Mouse (Mus musculus) myocyte (in vitro differentiated cells): ENCODE measurements around the gene Gm826. TPM values are rescaled to one million over a fixed set of nuclear protein-coding genes. Genes with fewer than 3 reads are reported as not detected.

Source experiments
- H3K27me3 ChIP-seq: one replicate; pipeline ENCODE4 v1.6.1; 2011; ENCODE audit not compliant: control insufficient read depth, insufficient read depth, insufficient read length
- H3K36me3 ChIP-seq: one replicate; pipeline ENCODE4 v1.6.1; 2011; ENCODE audit not compliant: control insufficient read depth, insufficient read depth
- H3K4me2 ChIP-seq: one replicate; pipeline ENCODE4 v1.6.1; 2011; ENCODE audit warnings: low read depth, control low read depth
- H3K4me3 ChIP-seq: one replicate; pipeline ENCODE4 v1.5.1; 2011; ENCODE audit warnings: mild to moderate bottlenecking, control low read depth, moderate library complexity
- H3K79me2 ChIP-seq: one replicate; pipeline ENCODE4 v1.6.1; 2011; ENCODE audit not compliant: control insufficient read depth, insufficient read depth
- H3ac ChIP-seq: one replicate; pipeline ENCODE4 v1.6.1; 2011; ENCODE audit not compliant: control insufficient read depth, insufficient read length
- CEBPB ChIP-seq: IDR thresholded peaks from 2 replicates; pipeline ENCODE4 v1.6.1; 2011; ENCODE audit warnings: mild to moderate bottlenecking, moderate library complexity; ENCODE audit not compliant: poor library complexity, insufficient read depth, severe bottlenecking
- E2F4 ChIP-seq: IDR thresholded peaks from one replicate; pipeline ENCODE4 v1.6.1; 2011; ENCODE audit warnings: mild to moderate bottlenecking, control low read depth, moderate library complexity; ENCODE audit not compliant: insufficient read depth
- MAX ChIP-seq: IDR thresholded peaks from one replicate; pipeline ENCODE4 v1.6.1; 2011; ENCODE audit warnings: low read depth, mild to moderate bottlenecking, control low read depth
- MYOD1 ChIP-seq, 3 experiments: IDR thresholded peaks; one replicate each; pipeline ENCODE4 v1.6.1; 2011; ENCODE audit warnings: control low read depth in 2 of 3, low read depth in 2 of 3, mild to moderate bottlenecking in 2 of 3, moderate library complexity in 1 of 3; ENCODE audit not compliant: insufficient read length in 2 of 3, control insufficient read depth in 1 of 3
- MYOG ChIP-seq, 3 experiments: IDR thresholded peaks; one replicate each; pipeline ENCODE4 v1.6.1; 2011; ENCODE audit warnings: control low read depth in 2 of 3, low read depth in 2 of 3, mild to moderate bottlenecking in 2 of 3; ENCODE audit not compliant: insufficient read length in 2 of 3, control insufficient read depth in 1 of 3, insufficient read depth in 1 of 3
- POLR2A ChIP-seq: IDR thresholded peaks from one replicate; pipeline ENCODE4 v1.6.1; 2011; ENCODE audit warnings: low read depth, mild to moderate bottlenecking, control low read depth, moderate library complexity; ENCODE audit not compliant: insufficient read length
- POLR2AphosphoS2 ChIP-seq: IDR thresholded peaks from one replicate; pipeline ENCODE4 v1.6.1; 2011; ENCODE audit warnings: low read depth, control low read depth; ENCODE audit not compliant: insufficient read length
- REST ChIP-seq: IDR thresholded peaks from one replicate; pipeline ENCODE4 v1.6.1; 2011; ENCODE audit warnings: mild to moderate bottlenecking, control low read depth, moderate library complexity; ENCODE audit not compliant: insufficient read depth, insufficient read length
- SRF ChIP-seq: IDR thresholded peaks from one replicate; pipeline ENCODE4 v1.6.1; 2011; ENCODE audit warnings: low read depth; ENCODE audit not compliant: control insufficient read depth, insufficient read length
- TCF12 ChIP-seq: IDR thresholded peaks from one replicate; pipeline ENCODE4 v1.6.1; 2011; ENCODE audit warnings: mild to moderate bottlenecking, control low read depth; ENCODE audit not compliant: poor library complexity, insufficient read depth, severe bottlenecking
- TCF3 ChIP-seq: IDR thresholded peaks from one replicate; pipeline ENCODE4 v1.6.1; 2011; ENCODE audit warnings: low read depth, control low read depth; ENCODE audit not compliant: insufficient read length
- USF1 ChIP-seq: IDR thresholded peaks from one replicate; pipeline ENCODE4 v1.6.1; 2011; ENCODE audit warnings: low read depth, mild to moderate bottlenecking, control low read depth, moderate library complexity
- polyA plus RNA-seq: library from polyadenylated mRNA; unstranded; fragments of >200 nt; fragmentation: generic; extraction: Trizol; gene quantifications from one replicate; pipeline ENCODE4 v1.2.1, GENCODE M21; 2012; ENCODE audit warnings: missing spikeins

Gm826 gene
- polyA plus RNA-seq, 1 experiment = not detected

DNA sequence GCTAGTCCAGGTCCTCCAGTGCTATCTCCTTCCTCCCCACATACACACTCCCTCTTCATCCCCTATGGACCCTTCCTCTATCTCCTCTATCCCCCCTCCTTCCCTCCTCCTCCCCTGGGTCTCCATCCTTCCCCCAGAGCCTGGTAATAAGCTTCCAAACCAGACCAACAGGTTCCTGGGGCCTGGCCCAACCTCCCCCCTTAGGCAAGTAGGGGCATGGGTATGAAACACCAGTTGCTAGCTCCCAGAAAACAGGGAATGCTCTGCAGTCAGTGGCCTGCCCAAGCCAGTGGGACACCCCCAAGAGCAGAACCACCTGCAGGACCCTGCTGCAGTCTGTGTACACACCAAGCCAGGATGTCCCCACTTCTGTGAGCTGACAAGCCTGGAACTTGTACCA is 11.7 kb upstream of the Gm826 start:
- Histone ChIP-seq H3K36me3 (no peaks in the 10 kb centered on the region), H3K4me2 (no peak overlapping the region), H3ac (no peak overlapping the region), H3K79me2 (no peaks in the 10 kb centered on the region), H3K27me3 (no peaks in the 10 kb centered on the region), H3K4me3 (no peak overlapping the region)
- TF ChIP-seq CEBPB = no peak
- TF ChIP-seq POLR2A = no peak

DNA sequence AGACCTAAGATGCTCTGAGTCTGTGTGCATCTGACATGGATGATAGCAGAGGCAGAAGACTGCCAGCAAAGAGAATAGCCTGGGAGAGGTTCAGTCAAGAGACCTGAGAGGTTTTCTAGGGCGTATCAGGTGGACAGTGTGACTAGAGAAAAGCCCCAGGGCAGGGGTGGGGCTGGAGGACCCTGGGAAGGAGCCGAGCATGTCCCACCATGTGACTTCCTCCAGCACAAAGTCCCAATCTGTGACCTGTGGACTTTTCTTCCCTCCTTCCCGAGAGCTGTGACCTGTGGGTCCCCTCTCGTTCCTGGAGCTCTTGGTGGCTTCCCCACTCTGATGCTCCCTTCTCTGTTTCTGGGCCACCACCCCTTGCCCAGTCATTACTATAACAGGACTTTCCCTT is 6.2 kb upstream of the Gm826 start:
- TF ChIP-seq E2F4 (no peak), SRF (no peak), TCF3 (no peak)
- Histone ChIP-seq H3ac (no peak overlapping the region), H3K79me2 (no peaks in the 10 kb centered on the region), H3K4me3 (no peak overlapping the region), H3K4me2 (no peak overlapping the region), H3K36me3 (no peaks in the 10 kb centered on the region), H3K27me3 (no peaks in the 10 kb centered on the region)

DNA sequence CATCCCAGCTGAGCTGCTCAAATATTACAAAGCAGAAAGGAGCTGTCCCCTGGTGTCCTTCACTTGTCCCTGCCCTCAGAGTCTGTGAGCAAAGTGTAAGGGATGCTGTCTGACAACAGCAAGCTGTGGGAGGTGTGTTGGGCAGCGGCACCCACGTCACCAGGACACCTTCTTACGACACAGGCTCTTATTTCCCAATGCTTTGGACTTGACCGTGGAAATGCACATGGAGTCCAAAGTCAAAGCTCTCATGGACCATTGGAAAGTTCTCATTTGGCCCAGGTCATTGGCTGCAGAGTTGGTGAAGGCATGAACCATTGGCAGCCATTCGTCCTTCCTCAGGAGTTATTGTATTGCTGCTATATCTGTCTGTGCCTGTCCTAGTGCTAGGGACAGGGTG is 5.6 kb upstream of the Gm826 start:
- no peaks in the 10 kb centered on the region for H3K79me2 ChIP-seq
- H3K4me2 ChIP-seq = no peak overlapping the region
- TF ChIP-seq MYOG (IDR thresholded peaks at IDR 0.05; ENCODE audit: control insufficient read depth in 1 of 3, insufficient read depth in 1 of 3, insufficient read length in 2 of 3, low read depth in 2 of 3) = no peak

DNA sequence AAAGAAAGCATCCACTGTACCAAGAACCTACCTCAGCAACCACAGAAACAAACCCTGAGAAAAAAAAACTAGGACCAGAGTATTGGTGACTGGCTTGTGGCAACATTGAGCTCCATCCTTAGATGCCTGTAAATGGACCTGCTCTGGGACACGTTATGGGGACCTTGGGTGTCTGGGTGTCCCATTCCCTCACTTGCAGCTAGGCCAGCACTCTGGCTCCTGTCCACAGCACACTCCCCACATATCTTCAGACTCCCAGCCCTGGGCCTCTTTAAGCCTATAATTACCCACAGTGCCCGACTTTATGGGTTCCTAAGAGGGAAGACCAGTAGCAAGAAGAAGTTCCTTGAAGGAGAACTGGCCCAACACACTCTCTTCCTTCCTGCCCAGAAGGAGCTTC is 2.1 kb upstream of the Gm826 start:
- no peak overlapping the region for H3K4me3 ChIP-seq
- H3K4me2 ChIP-seq = peak overlapping the region; percentile 0
- no peak overlapping the region for H3ac ChIP-seq
- no peaks in the 10 kb centered on the region for H3K79me2 ChIP-seq
- no peaks in the 10 kb centered on the region for H3K27me3 ChIP-seq
- H3K36me3 ChIP-seq = no peaks in the 10 kb centered on the region
- no peak for TF ChIP-seq CEBPB
- no peak for TF ChIP-seq E2F4
- no peak for TF ChIP-seq MAX
- TF ChIP-seq TCF3 = no peak
- no peak for TF ChIP-seq POLR2A
- no peak for TF ChIP-seq SRF
- no peak for TF ChIP-seq REST
- no peak for TF ChIP-seq MYOG (IDR thresholded peaks at IDR 0.05; ENCODE audit: control insufficient read depth in 1 of 3, insufficient read depth in 1 of 3, insufficient read length in 2 of 3, low read depth in 2 of 3)

More for the DNA sequence above, 5.6 kb upstream of the Gm826 start:
- Histone ChIP-seq H3K4me3 (no peak overlapping the region), H3K27me3 (no peaks in the 10 kb centered on the region), H3ac (no peak overlapping the region), H3K36me3 (no peaks in the 10 kb centered on the region)

DNA sequence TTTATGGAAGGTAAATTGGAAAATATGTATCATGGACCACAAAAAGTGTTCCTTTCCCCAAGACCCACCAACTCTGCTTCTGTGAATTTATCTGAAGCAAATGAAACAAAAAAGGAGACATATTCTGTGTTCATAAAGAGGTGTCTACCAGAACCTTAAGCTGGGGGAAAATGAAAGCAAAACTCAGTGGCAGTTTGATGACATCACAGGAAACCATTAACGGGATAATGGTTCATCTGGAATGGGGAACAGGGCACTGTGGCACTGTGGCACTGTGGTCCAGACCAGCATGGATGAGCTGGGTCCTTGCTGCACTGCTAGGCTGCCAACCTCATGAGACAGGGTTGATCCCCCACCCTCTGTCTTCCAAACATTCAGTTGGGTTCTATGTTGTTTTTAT is 1.1 kb upstream of the Gm826 start:
- Histone ChIP-seq H3ac (no peak overlapping the region), H3K36me3 (no peaks in the 10 kb centered on the region), H3K79me2 (no peaks in the 10 kb centered on the region), H3K4me3 (no peak overlapping the region), H3K4me2 (peak overlapping the region; percentile 59), H3K27me3 (no peaks in the 10 kb centered on the region)
- TF ChIP-seq USF1 (no peak), MYOD1 (IDR thresholded peaks at IDR 0.05; ENCODE audit: control insufficient read depth in 1 of 3, insufficient read length in 2 of 3, low read depth in 2 of 3) (no peak), E2F4 (no peak), CEBPB (no peak), POLR2AphosphoS2 (no peak), POLR2A (no peak), MAX (no peak), MYOG (IDR thresholded peaks at IDR 0.05; ENCODE audit: control insufficient read depth in 1 of 3, insufficient read depth in 1 of 3, insufficient read length in 2 of 3, low read depth in 2 of 3) (no peak), REST (no peak), TCF3 (no peak), SRF (no peak), TCF12 (no peak)

DNA sequence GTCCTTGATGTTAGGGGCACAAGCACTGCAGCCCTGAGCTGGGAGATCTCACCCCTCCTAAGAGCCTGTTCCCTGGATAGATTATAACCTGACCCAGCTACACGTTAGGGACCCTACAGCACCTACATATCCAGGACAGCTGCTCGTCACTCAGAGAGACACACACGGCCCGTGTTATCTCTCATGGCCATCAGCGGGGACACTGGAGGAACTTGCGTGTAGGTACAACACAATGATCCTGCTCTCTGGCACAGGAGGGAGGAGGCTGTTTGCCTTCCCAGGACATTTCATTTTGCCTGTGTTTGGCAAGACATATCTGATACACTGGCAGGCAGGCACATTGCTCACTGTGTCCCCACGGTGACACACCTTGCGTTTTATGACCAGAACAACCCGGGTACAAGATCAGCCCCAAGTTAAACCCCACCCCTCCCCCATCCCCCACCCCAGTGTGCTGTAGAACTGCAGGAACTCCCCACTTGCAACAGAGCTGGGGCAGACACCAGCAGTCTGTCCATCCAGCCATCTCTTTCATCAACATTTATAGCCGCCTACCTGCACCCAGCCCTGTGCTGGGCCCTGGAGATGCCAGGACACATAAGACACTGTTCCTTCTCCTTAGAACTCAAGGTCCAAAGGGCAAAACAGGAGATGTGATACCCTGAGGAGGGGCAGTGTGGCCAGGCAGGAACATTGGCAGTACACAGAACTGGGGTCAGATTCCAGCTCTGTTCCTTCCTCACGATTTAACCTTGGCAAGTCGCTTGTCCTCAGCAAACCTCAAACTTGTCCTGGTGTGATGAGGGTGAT is 1.2 kb downstream of the Gm826 start:
- Histone ChIP-seq H3K4me3 (no peak overlapping the region), H3K79me2 (no peaks in the 10 kb centered on the region), H3ac (no peak overlapping the region), H3K36me3 (no peaks in the 10 kb centered on the region), H3K4me2 (no peak overlapping the region), H3K27me3 (no peaks in the 10 kb centered on the region)
- no peak for TF ChIP-seq USF1
- TF ChIP-seq MYOD1 (IDR thresholded peaks at IDR 0.05; ENCODE audit: control insufficient read depth in 1 of 3, insufficient read length in 2 of 3, low read depth in 2 of 3) = no peak
- TF ChIP-seq SRF = no peak
- no peak for TF ChIP-seq MAX
- TF ChIP-seq REST = no peak
- TF ChIP-seq TCF3 = no peak
- TF ChIP-seq TCF12 = no peak
- no peak for TF ChIP-seq E2F4
- no peak for TF ChIP-seq CEBPB
- no peak for TF ChIP-seq POLR2A
- TF ChIP-seq POLR2AphosphoS2 = no peak
- no peak for TF ChIP-seq MYOG (IDR thresholded peaks at IDR 0.05; ENCODE audit: control insufficient read depth in 1 of 3, insufficient read depth in 1 of 3, insufficient read length in 2 of 3, low read depth in 2 of 3)
